Mouse (Mus musculus) granulocyte monocyte progenitor cell, adult 5-6 weeks (primary cell): ENCODE measurements around the gene Slc20a1. TPM values are rescaled to one million over a fixed set of nuclear protein-coding genes. Genes with fewer than 3 reads are reported as not detected.
A peak's percentile ranks its signal among the peaks of the same experiment; 100 is the strongest.

Experiments
- ATAC-seq: replicated peaks from 2 replicates; pipeline ENCODE4 v1.8.0; 2016; ENCODE audit warnings: mild to moderate bottlenecking, moderate TSS enrichment, inconsistent platforms; ENCODE audit not compliant: poor library complexity, severe bottlenecking
- total RNA-seq, 2 experiments: library from RNA; stranded (forward) in 1 of 2; stranded (reverse) in 1 of 2; fragments of 200-712, 200-1000 nt in 1 of 2; fragments of >200 nt in 1 of 2; fragmentation: Nextera tagmentation in 1 of 2; gene quantifications; 2 replicates each; pipeline ENCODE4 v1.2.3; 2014 to 2017

Gene Slc20a1
- total RNA-seq, 2 experiments from 2014 or later: 35.3 to 71.3 TPM

DNA sequence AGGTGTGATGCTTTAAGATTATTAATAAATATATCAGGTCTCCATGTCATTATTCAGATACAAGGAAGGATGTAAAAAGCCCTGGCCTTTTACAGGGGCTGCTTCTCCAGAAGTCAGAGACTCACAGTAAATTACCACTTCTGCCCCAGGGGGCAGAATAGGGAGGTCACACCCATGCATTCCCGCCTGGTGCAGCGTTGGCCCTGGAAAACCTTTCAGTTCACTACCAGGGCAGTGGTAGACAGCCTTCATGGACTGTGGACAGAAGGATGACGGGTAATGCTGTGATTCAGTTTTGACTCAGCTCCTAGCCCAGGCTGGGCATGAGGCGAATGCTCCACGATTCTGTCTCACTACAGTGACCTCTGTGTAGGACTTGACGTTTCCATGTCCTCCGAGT, 47.9 kb downstream of the Slc20a1 start:
- ATAC-seq: no peak

DNA sequence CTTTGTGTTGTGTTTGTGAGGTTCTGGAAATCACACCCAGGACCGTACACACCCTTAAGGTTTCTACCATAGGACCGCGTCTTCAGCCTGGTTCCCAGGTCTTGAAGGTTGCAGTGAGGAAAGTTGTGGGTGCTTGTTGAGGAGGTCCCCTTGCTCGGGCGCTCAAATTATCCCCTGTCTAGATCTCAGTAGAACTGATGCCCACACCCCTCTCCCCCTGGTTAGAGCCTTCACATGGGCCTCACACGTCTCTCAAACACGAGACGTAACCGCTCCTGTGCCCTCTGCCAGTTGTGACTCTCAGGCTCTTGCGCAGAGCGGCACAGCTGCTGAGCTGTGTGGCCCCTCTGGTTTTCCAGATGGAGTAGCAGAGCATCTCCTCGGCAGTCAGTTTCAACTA, 48.4 kb downstream of the Slc20a1 start:
- ATAC-seq: no peak

DNA sequence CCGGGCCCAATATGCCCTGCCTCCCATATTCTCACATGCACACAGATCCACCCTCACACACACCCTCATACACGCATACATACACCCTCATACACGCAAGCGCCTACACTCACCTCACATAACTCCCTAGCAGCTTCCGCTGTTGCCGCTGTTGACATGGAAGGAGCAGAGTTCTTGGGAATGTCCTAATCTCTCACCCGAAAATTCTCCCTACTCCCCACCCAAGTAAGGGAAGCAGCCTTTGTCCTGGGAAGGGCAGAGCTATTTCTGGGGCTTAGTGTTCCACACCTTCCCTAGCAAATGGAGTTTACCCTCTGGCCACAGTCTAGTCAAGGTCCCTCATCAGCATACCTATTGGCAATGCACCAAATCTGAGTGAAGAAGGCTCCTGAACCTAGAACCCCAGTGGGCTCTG, 49.1 kb downstream of the Slc20a1 start:
- no peak for ATAC-seq

DNA sequence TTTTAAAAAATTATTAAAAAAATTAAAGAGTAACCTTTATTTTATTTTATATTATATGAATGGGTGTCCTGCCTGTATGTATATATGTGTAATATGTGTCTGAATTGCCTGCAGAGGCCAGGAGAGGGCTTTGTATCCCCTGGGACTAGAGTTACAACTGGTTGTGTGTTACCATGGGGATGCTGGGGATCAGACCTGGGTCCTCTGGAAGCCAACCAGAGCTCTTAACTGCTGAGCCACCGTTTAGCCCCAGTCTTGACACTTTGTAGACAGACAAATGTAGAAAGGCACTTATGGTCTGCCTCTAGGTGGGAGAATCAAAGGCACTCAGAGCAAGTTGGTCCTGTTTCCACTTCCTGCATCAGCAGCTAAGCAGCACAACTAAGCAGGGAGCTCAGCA, 50.8 kb downstream of the Slc20a1 start:
- ATAC-seq: no peak

DNA sequence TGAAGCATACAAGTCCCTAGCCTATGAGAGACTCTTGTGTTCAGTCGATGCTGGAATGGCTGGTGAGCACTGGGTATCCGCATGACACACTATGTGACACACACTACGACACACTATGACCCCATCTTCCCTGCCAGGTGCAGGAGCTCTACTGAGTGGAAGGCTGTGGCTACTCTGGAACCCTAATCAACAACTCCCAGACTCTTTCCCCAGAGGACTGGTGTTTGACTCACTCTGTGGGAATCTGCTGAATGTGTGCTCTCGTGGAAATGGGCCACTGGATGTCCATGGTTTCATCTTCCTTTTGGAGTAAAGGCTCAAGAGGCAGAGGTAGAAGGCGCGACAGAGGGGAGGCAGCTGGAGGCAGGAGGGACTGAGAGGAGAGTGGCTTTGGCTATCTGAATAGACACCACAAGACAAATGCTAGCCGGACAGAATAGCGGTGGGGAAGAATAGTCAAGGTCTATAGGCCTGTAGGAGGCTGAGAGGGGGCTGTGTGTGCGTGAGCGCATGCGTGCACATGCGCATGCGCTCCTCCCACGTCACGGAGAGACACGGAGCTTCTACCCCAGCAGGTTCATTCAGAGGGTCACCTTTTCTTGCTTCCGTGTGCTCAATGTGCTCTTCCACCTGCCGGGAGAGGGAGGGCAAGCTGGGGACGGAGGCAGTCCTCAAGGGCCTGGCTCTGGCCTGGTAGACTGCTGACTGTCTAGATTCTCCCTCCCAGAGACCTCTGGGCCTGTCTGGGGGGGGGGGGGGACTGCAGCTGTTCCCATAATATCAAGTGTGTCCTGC, 54.5 kb downstream of the Slc20a1 start:
- no peak for ATAC-seq

DNA sequence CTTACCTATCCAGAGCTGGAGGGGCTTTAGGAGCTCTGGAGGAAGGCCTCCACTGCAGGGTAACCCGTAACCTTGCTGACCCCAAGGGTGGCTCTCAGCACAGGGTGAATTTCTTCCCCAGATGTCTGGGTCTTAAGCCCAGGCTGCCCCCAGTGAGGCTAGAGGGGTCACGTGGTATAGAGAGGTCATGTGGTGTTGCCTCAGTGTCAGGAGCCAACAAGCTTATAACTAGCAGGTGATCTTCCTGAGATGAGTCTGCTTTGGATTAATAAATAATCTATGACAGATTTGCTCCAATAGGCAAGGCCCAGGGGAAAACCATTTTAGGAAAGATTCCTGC, 55.0 kb downstream of the Slc20a1 start:
- no peak for ATAC-seq

DNA sequence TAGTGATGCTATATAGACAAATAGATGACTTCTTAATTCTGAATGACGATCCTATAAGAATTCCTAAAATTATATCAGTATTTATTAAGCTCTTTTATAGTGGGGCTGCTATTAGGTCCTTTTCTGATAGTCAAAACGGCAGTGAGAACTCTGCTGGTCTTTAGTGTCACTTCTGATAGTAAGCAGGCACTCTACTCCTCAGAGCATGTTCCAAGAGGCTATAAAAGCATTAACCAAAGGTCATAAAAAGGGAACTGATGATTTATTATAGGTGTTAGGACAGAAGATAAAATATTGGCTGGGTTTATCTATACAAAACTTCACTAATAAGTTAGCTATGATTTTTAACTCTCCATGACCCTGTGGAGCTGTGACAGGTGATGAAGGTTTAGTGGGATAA, 55.5 kb downstream of the Slc20a1 start:
- no peak for ATAC-seq

DNA sequence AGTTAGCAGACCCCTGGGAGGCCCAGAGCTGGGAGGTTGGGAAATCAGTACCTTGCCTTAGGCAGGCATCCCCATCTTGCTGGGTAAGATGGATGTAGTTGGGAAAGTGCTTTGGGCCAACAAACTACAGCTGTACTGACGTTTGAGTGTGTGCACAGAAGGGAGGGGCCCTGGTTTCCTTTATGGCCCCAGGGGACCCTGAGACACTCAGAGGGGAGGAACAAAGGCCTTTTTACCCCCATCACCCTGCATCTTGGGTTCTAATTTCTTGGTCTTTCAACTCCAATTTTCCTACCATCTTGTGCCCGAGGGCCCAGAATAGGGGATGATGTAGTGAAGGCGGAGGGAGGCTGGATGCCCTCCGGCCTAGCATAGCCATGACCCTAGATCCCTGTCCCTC, 57.4 kb downstream of the Slc20a1 start:
- no peak for ATAC-seq

DNA sequence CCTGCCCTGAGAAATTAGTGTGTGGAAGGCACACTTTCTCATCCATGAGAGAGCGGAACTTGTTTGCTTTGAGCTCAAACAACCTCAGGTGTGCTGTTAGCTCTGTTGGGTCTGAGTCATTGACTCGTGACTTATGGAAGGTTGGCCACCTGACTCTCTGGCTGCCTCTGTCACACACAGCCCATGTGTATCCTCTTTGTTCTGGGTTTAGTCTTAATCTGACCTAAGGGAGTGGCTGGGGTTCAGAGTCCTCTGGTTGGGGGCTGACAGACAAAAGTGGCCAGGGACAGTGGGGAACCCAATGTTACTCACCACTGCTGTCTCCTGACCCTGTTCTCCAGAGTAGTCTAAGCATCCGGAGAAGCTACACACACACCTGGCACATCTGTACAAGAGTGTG, 59.5 kb downstream of the Slc20a1 start:
- ATAC-seq: no peak

DNA sequence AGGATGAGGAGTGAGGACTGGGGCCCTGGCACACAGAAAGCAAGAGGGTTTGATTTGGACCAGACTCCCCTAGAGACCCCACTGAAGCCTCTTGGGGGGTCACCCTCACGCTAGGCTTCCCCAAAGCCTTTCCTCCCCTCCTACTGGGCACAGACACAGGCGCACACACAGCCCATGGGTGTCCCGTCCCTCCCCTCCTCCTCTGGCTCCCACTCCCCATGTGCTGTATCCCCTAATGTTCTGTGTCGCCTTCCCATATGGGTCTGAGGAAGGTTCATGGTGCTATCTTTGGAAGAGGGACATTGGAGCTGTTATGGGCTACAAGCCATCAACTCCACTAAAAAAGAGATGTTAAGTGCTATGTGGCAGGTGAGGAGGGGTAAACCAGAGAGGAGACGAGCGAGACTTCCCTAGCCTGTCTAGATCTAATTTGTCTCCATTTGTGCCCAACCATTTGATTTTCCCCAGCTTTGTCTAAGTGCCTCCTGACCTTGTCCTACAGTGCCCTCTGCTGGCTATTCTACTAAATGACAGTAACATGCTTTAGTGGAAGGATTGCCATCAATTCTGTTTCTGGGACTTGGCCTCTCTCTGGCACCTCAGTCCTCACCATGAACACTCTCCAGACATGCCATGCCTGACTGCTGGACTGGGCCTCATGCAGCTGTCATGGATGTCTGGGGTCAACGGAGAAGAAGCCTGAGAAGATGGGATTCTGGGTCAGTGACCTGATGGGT, 60.1 kb downstream of the Slc20a1 start:
- ATAC-seq: peak; percentile 66

DNA sequence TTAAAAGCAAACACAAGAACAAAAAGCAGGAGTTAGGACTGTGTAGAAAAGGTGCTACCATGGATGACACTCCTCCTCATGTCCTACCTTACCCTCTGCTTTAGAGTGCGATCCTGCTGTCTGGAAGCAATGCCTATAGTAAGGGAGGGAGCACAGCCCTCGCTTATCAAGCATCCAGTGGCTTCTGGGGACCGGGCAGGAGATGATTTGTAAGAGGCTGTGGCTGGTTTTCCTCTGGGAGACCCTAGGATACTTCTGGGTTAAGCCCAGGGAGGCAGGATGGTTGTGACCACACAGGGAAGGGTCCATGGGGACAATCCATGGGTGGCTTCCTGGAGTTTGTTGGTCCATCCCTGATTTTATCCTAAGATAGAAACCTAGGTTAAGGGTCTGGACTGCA, 62.1 kb downstream of the Slc20a1 start:
- no peak for ATAC-seq

Other genes starting within 250 kb of the Slc20a1 start
- 0.82 and 3.7 TPM in 2 replicates for gene Zc3h6, start 231.4 kb upstream of the Slc20a1 start, total RNA-seq (2014; fragmentation: Nextera tagmentation)
- gene Zc3h6, start 231.4 kb upstream of the Slc20a1 start, total RNA-seq (2017): 1.9 TPM in 2 replicates
- gene Gm10762, start 231.0 kb upstream of the Slc20a1 start, total RNA-seq (2014; fragmentation: Nextera tagmentation): 2.8 and 7.7 TPM in 2 replicates
- 4.0 and 10.5 TPM in 2 replicates for gene Gm10762, start 231.0 kb upstream of the Slc20a1 start, total RNA-seq (2017)
- gene Vinac1, start 150.6 kb upstream of the Slc20a1 start, total RNA-seq (2014; fragmentation: Nextera tagmentation): not detected in 2 replicates
- gene Vinac1, start 150.6 kb upstream of the Slc20a1 start, total RNA-seq (2017): not detected in 2 replicates
- gene Ttl, start 132.8 kb upstream of the Slc20a1 start, total RNA-seq (2014; fragmentation: Nextera tagmentation): 2.8 and 3.7 TPM in 2 replicates
- gene Ttl, start 132.8 kb upstream of the Slc20a1 start, total RNA-seq (2017): 3.6 and 3.7 TPM in 2 replicates
- 43.2 and 56.1 TPM in 2 replicates for gene Polr1b, start 97.8 kb upstream of the Slc20a1 start, total RNA-seq (2014; fragmentation: Nextera tagmentation)
- gene Polr1b, start 97.8 kb upstream of the Slc20a1 start, total RNA-seq (2017): 47.1 and 49.7 TPM in 2 replicates
- gene Chchd5, start 69.1 kb upstream of the Slc20a1 start, total RNA-seq (2014; fragmentation: Nextera tagmentation): 18.4 and 18.6 TPM in 2 replicates
- 17.4 and 22.2 TPM in 2 replicates for gene Chchd5, start 69.1 kb upstream of the Slc20a1 start, total RNA-seq (2017)
- gene Ckap2l, start 98.4 kb downstream of the Slc20a1 start, total RNA-seq (2014; fragmentation: Nextera tagmentation): 17.1 and 49.8 TPM in 2 replicates
- 55.3 and 56.6 TPM in 2 replicates for gene Ckap2l, start 98.4 kb downstream of the Slc20a1 start, total RNA-seq (2017)
- gene Il1a, start 111.2 kb downstream of the Slc20a1 start, total RNA-seq (2014; fragmentation: Nextera tagmentation): not detected in 2 replicates
- not detected in 2 replicates for gene Il1a, start 111.2 kb downstream of the Slc20a1 start, total RNA-seq (2017)
- gene Il1b, start 172.4 kb downstream of the Slc20a1 start, total RNA-seq (2014; fragmentation: Nextera tagmentation): not detected in 2 replicates
- 0.52 and 4.5 TPM in 2 replicates for gene Il1b, start 172.4 kb downstream of the Slc20a1 start, total RNA-seq (2017)